Mouse (Mus musculus) gastrocnemius, adult 8-10 months (tissue): ENCODE results near the gene Dock9. TPM values are rescaled to one million over a fixed set of nuclear protein-coding genes. Genes with fewer than 3 reads are reported as not detected.

Source experiments
- DNase-seq, 2 experiments: peaks; one replicate each; pipeline ENCODE4 v3.0.0; 2022; ENCODE audit warnings: low spot score in 2 of 2
- total RNA-seq, 4 experiments: library from RNA; stranded (reverse); gene quantifications; 2 replicates each; pipeline ENCODE4 v1.2.4; 2022

The Dock9 gene
- total RNA-seq, 4 experiments from 2014 or later = 11.6 to 16.7 (median 14.0) TPM

DNA sequence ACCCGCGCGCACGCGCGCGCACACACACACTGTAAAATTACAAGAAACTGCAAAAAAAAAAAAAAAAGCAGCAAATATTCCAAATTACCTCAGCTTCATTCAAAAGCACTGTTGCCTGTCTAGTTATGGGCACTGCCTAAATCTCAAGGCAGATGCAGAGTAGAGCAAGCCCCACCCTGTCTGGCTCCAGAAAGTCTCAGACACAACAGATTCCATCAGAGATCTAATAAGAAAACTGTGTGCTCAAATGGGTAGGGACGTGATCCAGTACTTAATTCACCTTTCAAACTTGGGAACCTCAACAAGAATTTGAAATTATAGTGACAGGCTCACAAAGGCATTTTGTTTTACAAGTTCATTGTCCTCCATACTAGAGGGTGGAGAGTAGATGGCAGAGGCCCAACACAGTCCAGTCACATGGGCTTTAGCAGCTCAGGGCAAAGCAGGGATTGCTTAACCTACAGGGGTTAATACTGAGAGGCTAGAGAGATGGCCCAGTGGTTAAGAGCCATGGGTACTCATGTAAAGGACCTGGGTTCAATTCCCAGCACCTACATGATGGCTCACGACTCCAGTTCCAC, 131.9 kb downstream of the Dock9 start:
- DNase-seq = no peak

GRCm38 (mm10) chr14:121663913-121664312, 133.7 kb downstream of the Dock9 start:
- no peak for DNase-seq

DNA sequence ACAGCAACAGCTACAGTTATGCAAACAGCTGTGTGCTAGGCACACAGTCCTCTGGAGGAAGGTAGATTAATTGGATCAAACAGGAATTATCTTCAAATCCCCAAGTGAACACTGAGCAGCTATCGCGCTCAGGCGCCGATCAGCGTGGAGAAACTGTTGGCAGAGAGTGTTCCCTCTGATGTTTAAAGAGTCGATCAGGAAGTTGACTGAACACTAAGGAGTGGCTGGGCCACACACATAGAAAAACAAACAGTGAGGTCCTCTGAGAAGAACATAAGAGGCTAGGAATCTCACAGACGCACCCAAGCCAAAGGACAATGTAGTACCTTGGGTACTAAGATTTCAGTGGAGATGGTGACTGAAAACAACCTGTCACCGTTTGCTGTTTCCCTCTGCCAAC, 136.7 kb downstream of the Dock9 start:
- DNase-seq = no peak

DNA sequence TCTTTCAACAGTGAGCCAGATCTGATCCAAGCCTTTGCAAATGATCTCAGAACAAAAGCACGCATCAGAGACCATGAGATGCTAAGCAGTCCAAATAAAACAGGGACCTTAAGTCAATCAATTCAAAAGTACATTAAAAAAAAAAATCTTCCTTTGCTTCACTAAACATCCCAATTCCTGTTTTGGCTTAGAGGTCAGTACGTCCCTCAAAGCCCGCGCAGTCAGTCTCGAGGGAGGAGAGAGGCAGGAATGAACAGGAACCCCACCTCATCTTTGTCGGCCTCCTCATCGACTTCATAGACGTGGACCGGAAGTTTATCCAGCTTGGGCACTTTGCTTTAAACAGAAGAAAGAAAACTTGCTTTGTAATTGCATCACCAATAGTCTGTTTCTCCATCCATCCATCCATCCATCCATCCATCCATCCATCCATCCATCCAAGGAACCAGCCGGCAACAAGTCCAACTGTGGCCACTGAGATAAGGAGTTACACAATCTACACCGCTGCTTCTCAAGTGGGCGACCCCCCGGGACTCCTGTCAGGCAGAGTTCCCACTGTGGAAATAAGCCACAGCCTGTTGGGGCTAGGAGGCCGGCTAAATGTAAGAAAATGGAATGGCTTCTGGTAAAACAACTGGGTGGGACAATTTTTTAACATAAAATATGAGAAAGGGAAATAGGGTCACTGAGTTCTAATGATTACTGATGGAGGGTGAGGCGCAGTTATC, 137.3 kb downstream of the Dock9 start:
- DNase-seq = no peak

DNA sequence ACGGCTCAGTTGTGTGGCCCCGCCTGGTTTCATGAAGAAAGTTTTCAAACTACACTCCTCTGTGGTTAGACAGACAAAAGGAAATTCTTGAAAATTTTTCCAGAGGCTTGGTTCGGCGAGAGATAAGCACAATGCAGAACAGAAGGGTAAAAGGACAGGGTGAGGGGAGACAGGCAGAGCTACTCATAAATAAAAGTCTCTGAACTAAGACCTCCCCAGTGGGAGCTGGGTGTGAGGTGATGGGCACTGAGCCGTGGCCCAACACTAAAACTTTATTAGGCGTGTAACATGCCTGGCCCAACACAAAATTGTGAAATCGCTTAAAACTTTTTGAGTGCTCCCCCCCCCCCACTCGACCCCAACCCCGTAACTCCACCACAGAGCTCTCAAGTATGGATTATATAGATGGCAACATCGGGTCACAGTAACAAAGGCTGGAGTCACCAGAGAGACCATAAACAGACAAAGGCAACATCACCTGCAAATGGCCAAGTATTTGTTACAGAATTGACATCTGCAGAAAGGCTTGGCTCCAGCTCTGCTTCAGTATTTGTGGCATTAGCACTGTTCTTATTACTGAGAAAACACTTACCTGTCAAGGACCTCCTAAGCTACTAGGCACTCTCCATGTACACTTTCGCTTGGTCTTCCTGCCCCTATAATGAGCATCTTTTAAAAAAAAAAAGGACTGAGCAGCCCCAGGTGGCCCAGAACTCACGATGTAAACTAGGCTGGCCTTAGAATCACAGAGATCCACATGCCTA, 138.4 kb downstream of the Dock9 start:
- no peak for DNase-seq

DNA sequence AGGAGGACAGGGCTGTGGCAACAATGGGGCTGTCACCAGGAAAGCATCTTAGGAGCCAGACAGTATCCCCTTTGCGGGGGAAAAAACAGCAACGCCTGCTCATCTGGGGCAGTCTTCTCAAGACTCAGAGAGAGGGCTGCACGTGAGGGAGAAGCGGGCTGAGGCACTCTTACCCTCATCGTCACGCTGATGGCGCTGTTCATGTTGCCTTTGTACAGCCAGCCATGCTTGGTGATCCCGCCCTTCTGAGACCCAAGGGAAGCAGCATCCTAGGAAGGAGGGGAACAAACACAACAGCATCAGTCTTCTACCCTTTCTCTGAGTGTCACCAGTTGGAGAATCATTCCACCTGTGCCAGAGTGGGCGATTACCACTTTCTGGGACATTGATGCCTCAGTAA, 139.1 kb downstream of the Dock9 start:
- DNase-seq = no peak

DNA sequence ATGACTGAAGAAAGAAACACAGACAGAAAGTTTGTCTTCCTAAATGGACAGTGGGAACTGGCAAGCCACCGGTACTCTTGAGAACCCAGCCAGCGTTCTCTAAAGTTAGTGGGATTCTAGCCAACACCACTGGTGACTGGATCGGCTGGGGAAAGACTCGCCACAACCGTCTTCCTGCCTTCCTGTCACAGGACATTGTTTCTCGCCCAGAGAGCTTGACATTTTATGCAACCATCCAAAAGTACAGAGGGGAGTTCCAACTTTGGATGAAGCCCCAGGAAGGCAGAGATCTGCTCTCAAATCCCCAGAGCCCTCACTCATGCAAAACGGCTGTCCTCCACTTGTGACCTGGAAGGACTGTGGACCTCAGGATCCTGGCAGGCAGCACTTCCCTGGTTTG, 140.0 kb downstream of the Dock9 start:
- no peak for DNase-seq

- no peak for DNase-seq
Observed at GRCm38 (mm10) chr14:121656912-121657311, 140.7 kb downstream of the Dock9 start.

DNA sequence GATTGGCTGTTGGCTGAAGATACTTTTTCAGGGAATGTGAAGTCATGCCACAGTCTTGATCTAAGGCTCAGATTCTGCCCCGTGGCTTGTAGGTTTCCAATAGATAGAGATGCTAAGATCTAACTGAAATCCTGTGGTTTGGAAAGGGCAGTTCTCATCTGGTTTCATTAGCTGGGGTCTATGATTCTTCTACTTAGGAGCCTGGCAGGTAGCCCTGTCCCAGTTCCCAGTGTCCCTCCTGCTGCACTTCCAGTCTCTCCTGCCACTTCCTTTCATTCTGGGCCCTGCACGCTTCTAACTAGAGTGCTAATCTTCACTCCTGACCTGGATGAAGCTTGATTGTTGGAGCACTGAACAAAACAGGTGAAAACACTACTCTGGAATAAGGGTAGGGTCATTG, 142.7 kb downstream of the Dock9 start:
- no peak for DNase-seq

DNA sequence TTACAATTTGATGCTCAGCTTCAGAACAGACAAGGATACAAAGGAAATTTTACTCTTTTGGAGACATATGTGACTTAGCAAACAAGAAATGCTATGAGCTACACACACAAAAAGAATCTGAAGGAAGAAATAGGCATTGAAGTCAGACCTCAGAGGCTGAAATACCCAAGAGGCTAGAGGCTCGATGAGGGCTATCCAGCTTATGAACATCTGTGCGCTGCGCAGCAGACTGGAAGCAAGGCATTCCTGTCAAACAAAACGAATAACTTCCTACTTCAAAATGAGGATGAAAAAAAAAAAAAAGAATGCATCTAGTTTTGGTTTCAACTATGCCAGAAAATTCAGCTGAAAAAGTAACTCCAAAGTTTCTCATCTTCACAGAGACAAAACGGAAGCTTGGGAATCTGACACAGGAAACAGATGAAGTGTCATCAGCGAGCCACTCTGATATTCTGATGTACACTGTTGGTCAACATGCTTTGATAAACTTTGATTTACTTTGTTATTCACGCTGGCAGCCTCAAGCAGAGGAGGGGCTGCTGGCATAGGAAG, 143.1 kb downstream of the Dock9 start:
- DNase-seq = no peak

GRCm38 (mm10) chr14:121653717-121654116, 143.9 kb downstream of the Dock9 start:
- no peak for DNase-seq

DNA sequence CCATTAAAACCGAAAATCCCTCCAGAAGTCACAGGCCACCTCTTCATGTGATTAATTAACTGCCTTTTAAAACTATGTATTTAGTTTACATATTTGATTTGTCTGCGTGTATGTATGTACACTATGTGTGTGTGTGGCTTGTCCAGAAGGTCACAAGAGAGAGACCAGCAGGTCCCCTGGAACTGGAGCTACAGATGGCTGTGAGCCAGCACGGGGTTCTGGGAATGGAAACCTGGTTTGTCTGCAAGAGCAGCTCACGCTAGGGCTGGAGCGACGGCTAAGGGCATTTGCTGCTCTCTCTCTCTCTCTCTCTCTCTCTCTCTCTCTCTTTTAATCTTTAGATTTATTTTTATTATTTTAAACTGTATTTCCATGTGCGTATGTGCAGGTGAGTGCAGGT, 144.4 kb downstream of the Dock9 start:
- no peak for DNase-seq

GRCm38 (mm10) chr14:121648581-121649060, 149.0 kb downstream of the Dock9 start:
- no peak for DNase-seq

GRCm38 (mm10) chr14:121647693-121648092, 149.9 kb downstream of the Dock9 start:
- DNase-seq = no peak

DNA sequence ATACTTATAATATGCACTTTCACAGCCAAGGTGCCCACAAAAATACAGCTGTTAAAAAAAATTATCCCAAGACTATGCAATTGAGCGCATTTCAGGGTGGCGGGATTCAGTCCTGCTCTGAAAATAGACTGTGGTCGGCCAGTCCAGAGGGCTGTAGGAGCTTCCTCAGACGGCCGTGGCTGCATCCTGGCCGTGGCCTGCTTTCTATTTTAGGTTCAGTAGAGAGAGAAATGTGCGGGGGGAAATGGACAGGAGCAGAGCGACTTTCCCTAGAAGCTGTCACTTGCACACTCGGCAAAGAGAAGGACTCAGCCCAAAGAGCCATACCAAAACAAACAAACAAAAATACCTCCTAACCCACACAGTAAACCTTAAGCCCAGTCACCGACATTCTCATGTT, 151.0 kb downstream of the Dock9 start:
- peak in 1 of 2 experiments; percentile 22 for DNase-seq

DNA sequence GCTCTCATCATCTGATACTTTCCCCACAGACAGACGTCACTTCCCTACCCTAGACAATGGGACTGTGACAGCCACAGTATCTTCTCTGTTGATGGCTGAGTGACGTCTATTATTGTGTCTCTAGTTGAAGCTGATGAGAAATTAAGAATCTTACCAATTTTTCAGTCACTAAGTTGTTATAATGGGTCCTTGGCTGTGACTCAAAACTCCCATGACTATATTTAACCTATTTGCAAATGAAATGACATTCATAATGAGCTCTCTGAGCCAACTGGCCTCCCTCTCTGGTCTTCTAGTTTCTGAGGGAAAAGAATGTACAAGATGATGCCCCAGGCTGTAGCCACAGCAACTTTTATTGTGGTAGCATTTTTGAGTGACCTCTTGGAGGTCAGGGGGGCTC, 153.3 kb downstream of the Dock9 start:
- DNase-seq = no peak

- no peak for DNase-seq
Observed at GRCm38 (mm10) chr14:121641271-121641670, 156.4 kb downstream of the Dock9 start.

GRCm38 (mm10) chr14:121636935-121637510, 160.6 kb downstream of the Dock9 start:
- peak in 1 of 2 experiments; percentile 32 for DNase-seq

DNA sequence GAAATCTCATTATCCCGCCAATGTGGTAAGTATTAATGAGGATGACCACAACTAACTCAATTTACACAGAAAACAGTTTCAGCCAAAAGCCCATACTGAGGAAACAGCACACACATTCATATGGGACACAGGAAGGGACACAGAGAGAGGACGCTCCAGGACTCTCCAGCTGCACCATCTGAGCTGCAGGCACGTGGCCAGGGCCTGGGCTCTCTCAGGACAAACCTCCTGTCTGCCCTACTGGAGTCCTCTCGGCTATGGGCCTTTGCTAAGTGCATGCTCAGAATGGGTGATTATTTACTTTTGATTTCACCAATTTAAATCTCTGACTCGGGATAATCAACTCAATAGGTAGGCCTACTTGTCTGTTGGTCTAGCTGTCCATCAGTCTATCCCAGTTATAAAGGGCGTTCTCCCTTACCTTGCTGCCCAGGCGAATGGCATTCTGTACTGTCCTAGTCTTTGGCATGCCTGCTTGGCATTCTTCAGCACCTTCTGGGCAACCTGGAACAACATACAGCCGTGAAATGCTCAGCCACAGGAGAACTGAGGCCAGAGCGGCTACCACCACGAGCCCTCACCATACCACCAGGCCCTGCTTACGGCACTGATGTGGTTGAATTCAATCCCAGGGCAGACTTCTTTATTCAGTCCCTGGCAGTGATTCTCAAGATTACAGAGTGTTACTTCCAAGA, 162.8 kb downstream of the Dock9 start:
- DNase-seq = peak in 1 of 2 experiments; percentile 28

DNA sequence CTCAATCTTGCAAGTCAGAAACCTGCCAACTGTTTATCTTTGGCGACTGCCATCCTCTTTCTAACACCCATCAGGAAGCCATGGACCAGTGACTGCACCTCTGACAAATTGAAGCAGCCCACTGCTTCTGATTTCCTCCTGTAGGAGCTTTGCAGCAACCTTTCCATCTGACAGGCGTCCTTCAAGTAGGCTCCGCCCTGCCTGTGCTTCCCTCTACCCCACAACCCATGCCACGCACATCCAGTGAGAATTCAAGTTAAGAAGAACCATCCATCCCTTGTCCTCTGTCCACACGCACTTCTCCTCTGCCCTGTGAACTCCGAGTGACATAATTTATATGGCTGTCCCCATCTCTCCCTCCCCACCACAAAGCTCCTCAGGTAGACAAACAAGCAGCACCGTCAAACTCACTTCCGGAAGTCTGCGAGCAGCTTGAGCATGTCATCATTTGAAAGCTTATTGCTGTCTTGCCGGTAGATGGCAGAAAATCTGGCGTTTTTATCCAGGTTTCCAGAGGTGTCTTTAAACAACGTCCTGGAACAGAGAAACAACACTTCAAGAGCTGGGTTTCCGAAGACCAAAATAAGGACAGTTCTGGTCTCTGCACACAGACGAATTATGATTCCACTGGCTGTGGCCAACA, 163.4 kb downstream of the Dock9 start:
- DNase-seq = no peak

GRCm38 (mm10) chr14:121631934-121632333, 165.7 kb downstream of the Dock9 start:
- no peak for DNase-seq
